Mouse (Mus musculus): ENCODE measurements around the gene Taar7a. TPM values are rescaled to one million over a fixed set of nuclear protein-coding genes. Genes with fewer than 3 reads are reported as not detected.

Gene Taar7a
- polyA plus RNA-seq (2012), result not detected in 2 replicates

GRCm38 (mm10) chr10:23993381-23993780, at the start of gene Taar7a:
Gene Taar7a, minus strand, starts transcription at chr10:23993481.

GRCm38 (mm10) chr10:24037314-24037713, 44.0 kb upstream of the Taar7a start, which contains the start of gene Taar7e:
Gene Taar7e, plus strand, starts transcription at chr10:24037614.

GRCm38 (mm10) chr10:24026922-24027321, 33.6 kb upstream of the Taar7a start, which contains the start of gene Taar7d:
Gene Taar7d, plus strand, starts transcription at chr10:24027222.

GRCm38 (mm10) chr10:23999639-24000038, 6.4 kb upstream of the Taar7a start, which contains the start of gene Taar7b:
Gene Taar7b, plus strand, starts transcription at chr10:23999939.

GRCm38 (mm10) chr10:23985546-23985945, 7.7 kb downstream of the Taar7a start, which contains the start of gene Taar6:
Gene Taar6, minus strand, starts transcription at chr10:23985646.

GRCm38 (mm10) chr10:23970656-23971165, 22.6 kb downstream of the Taar7a start, which contains the start of gene Taar5:
Gene Taar5, plus strand, starts transcription at chr10:23970706.

GRCm38 (mm10) chr10:23960444-23960915, 32.8 kb downstream of the Taar7a start, which contains the start of gene Taar4:
Gene Taar4, plus strand, starts transcription at chr10:23960494.

GRCm38 (mm10) chr10:23949508-23950005, 43.7 kb downstream of the Taar7a start, which contains the start of gene Taar3:
Gene Taar3, plus strand, starts transcription at chr10:23949558.

Other genes with a start within 250 kb of the Taar7a start
- gene Rps12, start 206.2 kb downstream of the Taar7a start, polyA plus RNA-seq (2012), result 1,520 and 1,521 TPM in 2 replicates
- gene Slc18b1, start 196.5 kb downstream of the Taar7a start, polyA plus RNA-seq (2012), result 0.41 and 1.4 TPM in 2 replicates
- gene Vnn3, start 142.0 kb downstream of the Taar7a start, polyA plus RNA-seq (2012), result 0.12 TPM in 1 of 2 replicates, not detected in the other
- not detected in 2 replicates for gene Vnn1, start 98.8 kb downstream of the Taar7a start, polyA plus RNA-seq (2012)
- not detected in 2 replicates for gene Taar1, start 73.1 kb downstream of the Taar7a start, polyA plus RNA-seq (2012)
- not detected in 2 replicates for gene Taar2, start 54.9 kb downstream of the Taar7a start, polyA plus RNA-seq (2012)
- not detected in 2 replicates for gene Taar3, start 43.9 kb downstream of the Taar7a start, polyA plus RNA-seq (2012)
- not detected in 2 replicates for gene Taar4, start 33.0 kb downstream of the Taar7a start, polyA plus RNA-seq (2012)
- not detected in 2 replicates for gene Taar5, start 22.8 kb downstream of the Taar7a start, polyA plus RNA-seq (2012)
- gene Taar6, start 7.8 kb downstream of the Taar7a start, polyA plus RNA-seq (2012), result not detected in 2 replicates
- not detected in 2 replicates for gene Taar7b, start 6.5 kb upstream of the Taar7a start, polyA plus RNA-seq (2012)
- not detected in 2 replicates for gene Taar7d, start 33.7 kb upstream of the Taar7a start, polyA plus RNA-seq (2012)
- gene Taar7e, start 44.1 kb upstream of the Taar7a start, polyA plus RNA-seq (2012), result not detected in 2 replicates
- not detected in 2 replicates for gene Taar7f, start 56.0 kb upstream of the Taar7a start, polyA plus RNA-seq (2012)
- not detected in 2 replicates for gene Taar8a, start 83.0 kb upstream of the Taar7a start, polyA plus RNA-seq (2012)
- not detected in 2 replicates for gene Taar8b, start 98.8 kb upstream of the Taar7a start, polyA plus RNA-seq (2012)
- gene Taar8c, start 108.4 kb upstream of the Taar7a start, polyA plus RNA-seq (2012), result not detected in 2 replicates
- gene Taar9, start 116.1 kb upstream of the Taar7a start, polyA plus RNA-seq (2012), result not detected in 2 replicates
- 126 and 152 TPM in 2 replicates for gene Stx7, start 155.8 kb upstream of the Taar7a start, polyA plus RNA-seq (2012)
- not detected in 2 replicates for gene Moxd1, start 230.0 kb upstream of the Taar7a start, polyA plus RNA-seq (2012)

Data from megakaryocyte-erythroid progenitor cell, adult 5 weeks (primary cell).